Comparison of ENCODE assay signal across 8 mouse cellular contexts in the genomic region with DNA sequence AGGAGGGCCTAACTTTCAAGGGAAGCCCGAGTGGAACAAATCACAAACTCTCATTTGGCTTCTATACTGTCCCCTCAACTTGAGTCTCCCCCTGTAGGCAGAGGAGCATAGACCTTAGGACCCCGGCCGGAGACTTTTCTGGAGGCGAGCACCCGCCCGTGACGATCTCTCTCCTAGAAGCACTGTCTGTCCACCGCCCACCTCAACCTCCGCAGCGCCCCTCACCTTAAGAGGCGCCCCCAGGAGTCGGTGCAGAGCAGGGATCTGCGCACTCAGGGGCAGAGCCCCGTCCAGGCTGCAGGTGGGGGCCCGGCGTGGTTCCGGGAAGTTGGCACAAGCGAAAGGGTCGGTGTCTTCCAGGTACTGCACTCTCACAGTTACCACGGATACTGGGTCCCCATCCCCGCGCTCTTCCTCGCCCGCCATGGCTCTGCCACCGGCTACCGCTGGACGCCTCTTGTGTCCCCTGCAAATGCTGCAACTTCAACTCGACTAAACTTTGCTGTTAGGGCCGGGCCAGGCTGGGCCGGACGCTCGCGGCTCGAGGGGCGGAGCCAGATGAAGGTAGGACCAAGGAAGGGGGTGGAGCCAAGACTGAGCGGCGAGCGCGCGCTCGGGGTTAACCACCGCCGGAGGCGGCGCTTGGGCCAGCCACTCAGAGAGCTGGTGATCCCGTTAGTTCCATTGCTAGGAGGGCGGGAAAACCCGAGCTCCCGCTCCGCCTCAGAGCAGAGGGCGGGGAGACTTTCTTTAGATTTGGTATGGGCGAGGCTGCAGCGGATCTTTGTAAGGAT. TPM values are rescaled to one million over a fixed set of nuclear protein-coding genes. Genes with fewer than 3 reads are reported as not detected.
DNase-seq lines count a peak whose midpoint lies in the region; ATAC-seq and TF ChIP-seq lines count a peak whose summit lies in the region.

Gene Fhod1, minus strand, starts transcription at position 526 of the 794 bp plus-strand sequence.

- no peaks in the 10 kb centered on the region; the same call in 1 of the 2 replicates for H3K79me2 ChIP-seq in CH12.LX (replicated peaks; ENCODE audit: control insufficient read depth, extremely low read depth, insufficient read depth, poor library complexity, severe bottlenecking)

- no peaks in the 10 kb centered on the region for H3K36me3 ChIP-seq in CH12.LX (replicated peaks in 1 of 2; ENCODE audit: control insufficient read depth in 1 of 2, insufficient read depth in 1 of 2, low read length in 1 of 2)
- 0 out of 2 replicates have a peak, but pooled peaks cover 4% of the 10 kb centered on the region for H3K36me3 ChIP-seq in forebrain, embryonic 10.5 days (replicated peaks)
- H3K36me3 ChIP-seq in heart, embryonic 15.5 days = no peaks in the 10 kb centered on the region
- no peaks in the 10 kb centered on the region for H3K36me3 ChIP-seq in liver, embryonic 16.5 days (ENCODE audit: control insufficient read depth, insufficient read depth)
- no peaks in the 10 kb centered on the region for H3K36me3 ChIP-seq in neural tube, embryonic 13.5 days
- no peaks in the 10 kb centered on the region for H3K36me3 ChIP-seq in testis, adult 2 months (ENCODE audit: control insufficient read depth, insufficient read depth, low read length)

- ATAC-seq in heart, embryonic 15.5 days (replicated peaks; ENCODE audit: insufficient number of reproducible peaks, insufficient read depth, low FRiP score, low read depth) = peak; percentile 87
- peak; percentile 93 for ATAC-seq in liver, embryonic 16.5 days (ENCODE audit: low read depth)
- ATAC-seq in neural tube, embryonic 13.5 days (ENCODE audit: low read depth) = peak; percentile 83

- H3K9me3 ChIP-seq in CH12.LX (replicated peaks; ENCODE audit: low read length) = no peaks in the 10 kb centered on the region
- H3K9me3 ChIP-seq in forebrain, embryonic 10.5 days = no peaks in the 10 kb centered on the region
- no peaks in the 10 kb centered on the region for H3K9me3 ChIP-seq in heart, embryonic 15.5 days (replicated peaks)
- H3K9me3 ChIP-seq in liver, embryonic 16.5 days (replicated peaks; ENCODE audit: control insufficient read depth, low read length) = no peaks in the 10 kb centered on the region
- H3K9me3 ChIP-seq in neural tube, embryonic 13.5 days = no peaks in the 10 kb centered on the region

- H3K27me3 ChIP-seq in CH12.LX (replicated peaks) = peaks cover 17% of the 10 kb centered on the region
- H3K27me3 ChIP-seq in forebrain, embryonic 10.5 days (ENCODE audit: poor library complexity, severe bottlenecking) = peaks cover 24% of the 10 kb centered on the region
- H3K27me3 ChIP-seq in heart, embryonic 15.5 days = no peaks in the 10 kb centered on the region
- peaks cover 56% of the 10 kb centered on the region for H3K27me3 ChIP-seq in liver, embryonic 16.5 days (ENCODE audit: control insufficient read depth, insufficient read depth, low read depth, low read length)
- H3K27me3 ChIP-seq in neural tube, embryonic 13.5 days = peaks cover 16% of the 10 kb centered on the region
- no peaks in the 10 kb centered on the region for H3K27me3 ChIP-seq in testis, adult 2 months (ENCODE audit: control insufficient read depth, insufficient read depth, low read length)

- TF ChIP-seq POLR2A in CH12.LX (IDR thresholded peaks at IDR 0.05; ENCODE audit: low read depth, low read length) = peak; percentile 70
- TF ChIP-seq POLR2A in testis, adult 2 months (IDR thresholded peaks at IDR 0.05; ENCODE audit: control insufficient read depth, low read depth, low read length) = peak; percentile 73

- peak within 1 kb of the TSS; percentile 57 for H3K9ac ChIP-seq in CH12.LX (ENCODE audit: insufficient read depth, low read depth)
- H3K9ac ChIP-seq in heart, embryonic 15.5 days = peak within 1 kb of the TSS; percentile 80
- peak within 1 kb of the TSS; percentile 74 for H3K9ac ChIP-seq in liver, embryonic 16.5 days (ENCODE audit: low read depth, low read length)
- H3K9ac ChIP-seq in neural tube, embryonic 13.5 days = peak within 1 kb of the TSS; percentile 81

- peak; percentile 95 for DNase-seq in CH12.LX (ENCODE audit: extremely low read depth)
- DNase-seq in c-Kit-positive CD71-negative TER-119-negative erythroid progenitor cells, embryonic 14.5 days (ENCODE audit: low read depth) = peak; percentile 88
- DNase-seq in forebrain, embryonic 10.5 days (ENCODE audit: extremely low spot score, low spot score) = peak; percentile 97
- DNase-seq in kidney, postnatal 25 days = peak; percentile 99

- no peak for TF ChIP-seq RAD21 in CH12.LX (IDR thresholded peaks at IDR 0.05; ENCODE audit: low read depth, low read length)

- peak in 1 of 2 experiments; percentile 40; a peak in 2 of 4 replicates for TF ChIP-seq CTCF in CH12.LX (conservative IDR thresholded peaks at IDR 0.05 in 1 of 2, IDR thresholded peaks at IDR 0.05 in 1 of 2; ENCODE audit: low read depth in 2 of 2, low read length in 2 of 2)
- no peak for TF ChIP-seq CTCF in testis, adult 2 months (IDR thresholded peaks at IDR 0.05; ENCODE audit: control insufficient read depth, insufficient read depth, insufficient replicate concordance, low read depth, low read length)

- peak within 1 kb of the TSS; percentile 90 for H3K4me2 ChIP-seq in CH12.LX (ENCODE audit: insufficient read depth, low read depth, poor library complexity, severe bottlenecking)
- H3K4me2 ChIP-seq in heart, embryonic 15.5 days = peak within 1 kb of the TSS; percentile 97
- peak within 1 kb of the TSS; percentile 97 for H3K4me2 ChIP-seq in liver, embryonic 16.5 days (ENCODE audit: low read depth, low read length)
- H3K4me2 ChIP-seq in neural tube, embryonic 13.5 days = peak within 1 kb of the TSS; percentile 96

- H3K4me3 ChIP-seq in CH12.LX (replicated peaks in 1 of 3; ENCODE audit: low read depth in 2 of 3, low read length in 2 of 3, poor library complexity in 1 of 3) = peak within 1 kb of the TSS; percentile 80 to 85 (median 82)
- peak within 1 kb of the TSS; percentile 83 for H3K4me3 ChIP-seq in forebrain, embryonic 10.5 days
- peak within 1 kb of the TSS; percentile 88 for H3K4me3 ChIP-seq in heart, embryonic 15.5 days
- H3K4me3 ChIP-seq in liver, embryonic 16.5 days (ENCODE audit: low read depth, low read length) = peak within 1 kb of the TSS; percentile 70
- H3K4me3 ChIP-seq in neural tube, embryonic 13.5 days = peak within 1 kb of the TSS; percentile 72
- peak within 1 kb of the TSS; percentile 86 for H3K4me3 ChIP-seq in testis, adult 2 months (ENCODE audit: control insufficient read depth, low read depth, low read length)

- dilution Hi-C loops in CH12.LX (cut with MboI; ENCODE audit: extremely low pct_ligation_motif_present, extremely low pct_unique_long_range_greater_than_20kb, low sequenced_read_pairs) = no loop called here

- no peak within 1 kb of the TSS for H3K27ac ChIP-seq in CH12.LX (ENCODE audit: insufficient read depth, low read depth)
- H3K27ac ChIP-seq in forebrain, embryonic 10.5 days = peak within 1 kb of the TSS; percentile 91
- H3K27ac ChIP-seq in heart, embryonic 15.5 days = peak within 1 kb of the TSS; percentile 93
- peak within 1 kb of the TSS; percentile 65 for H3K27ac ChIP-seq in liver, embryonic 16.5 days (ENCODE audit: low read length)
- H3K27ac ChIP-seq in neural tube, embryonic 13.5 days (replicated peaks) = peak within 1 kb of the TSS; percentile 49
- H3K27ac ChIP-seq in testis, adult 2 months (ENCODE audit: control insufficient read depth, insufficient read depth, low read depth, low read length) = peak within 1 kb of the TSS; percentile 94

- in situ Hi-C loops in CH12.LX (cut with MboI; ENCODE audit: low pct_ligation_motif_present, low pct_unique_long_range_greater_than_20kb, low sequenced_read_pairs) = no loop called here

- TF ChIP-seq EP300 in CH12.LX (IDR thresholded peaks at IDR 0.05; ENCODE audit: low read length) = no peak

- peaks cover 15 to 39% of the 10 kb centered on the region in 2 experiments for H3K4me1 ChIP-seq in CH12.LX (ENCODE audit: control insufficient read depth in 1 of 2, insufficient read depth in 2 of 2)
- H3K4me1 ChIP-seq in forebrain, embryonic 10.5 days = peaks cover 68% of the 10 kb centered on the region
- H3K4me1 ChIP-seq in heart, embryonic 15.5 days (replicated peaks) = peaks cover 60% of the 10 kb centered on the region
- H3K4me1 ChIP-seq in liver, embryonic 16.5 days (ENCODE audit: control insufficient read depth, low read depth, low read length) = peaks cover 27% of the 10 kb centered on the region
- peaks cover 43% of the 10 kb centered on the region for H3K4me1 ChIP-seq in neural tube, embryonic 13.5 days (replicated peaks)
- H3K4me1 ChIP-seq in testis, adult 2 months (ENCODE audit: control insufficient read depth, insufficient read depth, low read length) = peaks cover 27% of the 10 kb centered on the region

- whole genome bisulfite sequencing in forebrain, embryonic 10.5 days = under 1% methylated on average over 53 of the region's 53 CpGs
- under 1% methylated on average over 53 of the region's 53 CpGs for WGBS in heart, embryonic 15.5 days
- WGBS in liver, embryonic 16.5 days (ENCODE audit: insufficient replicate concordance) = under 1% methylated on average over 53 of the region's 53 CpGs
- under 1% methylated on average over 53 of the region's 53 CpGs for WGBS in neural tube, embryonic 13.5 days

TF ChIP-seq in CH12.LX, 34 proteins besides CTCF, POLR2A, EP300 and RAD21 (continues in another document):
- peak; percentile 38; the same call in 1 of the 2 replicates for TF ChIP-seq HCFC1 (IDR thresholded peaks at IDR 0.05; ENCODE audit: low read depth, low read length)
- peak; percentile 59; the same call in 1 of the 2 replicates for TF ChIP-seq TCF12 (IDR thresholded peaks at IDR 0.05; ENCODE audit: low read depth, low read length)
- TF ChIP-seq ELF1 (IDR thresholded peaks at IDR 0.05; ENCODE audit: low read depth, low read length) = peak; percentile 44; the same call in 1 of the 2 replicates
- TF ChIP-seq MAX (IDR thresholded peaks at IDR 0.05; ENCODE audit: low read length) = no peak
- TF ChIP-seq SIN3A (IDR thresholded peaks at IDR 0.05; ENCODE audit: low read length) = peak; percentile 51; the same call in 1 of the 2 replicates
- peak; percentile 47; the same call in 1 of the 2 replicates for TF ChIP-seq NRF1 (IDR thresholded peaks at IDR 0.05; ENCODE audit: low read depth, low read length)
- TF ChIP-seq E2F4 (IDR thresholded peaks at IDR 0.05; ENCODE audit: insufficient replicate concordance, low read depth, low read length) = peak; percentile 95
- TF ChIP-seq TBP (conservative IDR thresholded peaks at IDR 0.05; ENCODE audit: low read depth, low read length) = no peak
- TF ChIP-seq ZC3H11A (IDR thresholded peaks at IDR 0.05; ENCODE audit: low read depth, low read length) = no peak

RNA-seq across cellular contexts. Expression of gene Fhod1, which starts in this region (rescaled TPM):
- 3.1 and 3.5 TPM in 2 replicates for total RNA-seq in CH12.LX (2012; rRNA removed)
- 0.81 and 1.8 TPM in 2 replicates for total RNA-seq in CH12.LX (2014; rRNA removed)
- 7.4 and 8.1 TPM in 2 replicates for polyA plus RNA-seq in CH12.LX (2012; ENCODE audit: insufficient read length, low read depth)
- 2.1 and 2.2 TPM in 2 replicates for polyA plus RNA-seq in forebrain, embryonic 10.5 days (2016; fragmentation: Nextera tagmentation; extraction: Ambion mirVana)
- 1.4 and 2.3 TPM in 2 replicates for polyA plus RNA-seq in heart, embryonic 15.5 days (2015; fragmentation: Nextera tagmentation; extraction: Ambion mirVana)
- 0.46 and 0.60 TPM in 2 replicates for polyA plus RNA-seq in liver, embryonic 16.5 days (2015; fragmentation: Nextera tagmentation; extraction: Ambion mirVana)
- polyA plus RNA-seq in neural tube, embryonic 13.5 days (2015; fragmentation: Nextera tagmentation; extraction: Ambion mirVana) = 0.28 and 0.63 TPM in 2 replicates
- polyA plus RNA-seq in testis, adult 2 months (2012; rRNA removed) = 17.9 TPM in 2 replicates

Comparison
In these comparisons a context has a peak if more than half of its experiments do, and no peak if none do; other contexts are left out.
1. Peak in ATAC-seq, H3K4me3 ChIP-seq, H3K27ac ChIP-seq, H3K9ac ChIP-seq and H3K4me2 ChIP-seq in liver, embryonic 16.5 days; RNA of the gene not detected or under 1 TPM.
2. Peak in ATAC-seq, H3K4me3 ChIP-seq, H3K27ac ChIP-seq, H3K9ac ChIP-seq and H3K4me2 ChIP-seq in neural tube, embryonic 13.5 days; RNA of the gene not detected or under 1 TPM.